Mouse (Mus musculus): Measurements from ENCODE around the gene Trpm5.

- no peak for TF ChIP-seq EP300 (IDR thresholded peaks at IDR 0.05; ENCODE audit: low read depth)
- no peak for TF ChIP-seq CTCF (IDR thresholded peaks at IDR 0.05; ENCODE audit: low read depth)
Measured at GRCm38 (mm10) chr7:143031816-143032215, 62.6 kb downstream of the Trpm5 start.

Data from liver, postnatal 0 days (tissue).